ENCODE assay signal across 13 mouse cellular contexts in the genomic region with DNA sequence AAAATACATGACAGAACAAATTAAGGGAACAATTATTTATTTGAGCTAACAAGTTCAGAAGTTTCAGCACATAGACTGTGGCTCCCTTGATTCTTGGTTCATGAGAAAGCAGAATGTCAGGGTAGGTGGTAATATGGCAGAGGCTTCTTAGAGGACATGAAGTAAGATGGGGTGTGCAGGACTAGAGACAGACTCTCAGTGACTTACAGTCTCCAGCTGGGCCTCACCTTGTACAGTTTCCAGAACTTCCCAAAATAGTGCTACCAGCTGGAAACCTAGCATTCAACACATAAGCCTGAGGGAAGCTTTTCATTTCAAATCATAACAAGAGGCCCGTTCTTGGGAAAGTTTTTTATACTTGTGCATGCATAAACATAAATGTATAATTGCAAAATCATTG.
"Had no signal": no experiment of that assay in that cellular context is flagged by ENCODE, and none has a peak within 500 bp of the region (broad histone marks: within the 10 kb centered on the region; RNA-seq: fewer than 3 reads in every experiment).

No protein-coding gene starts in this region.

- H3K27me3 ChIP-seq: liver, embryonic 13.5 days; midbrain, embryonic 13.5 days had no signal

- H3K36me3 ChIP-seq: liver, embryonic 13.5 days; midbrain, embryonic 13.5 days had no signal

- H3K4me3 ChIP-seq: layer of hippocampus, adult 2 months; liver, embryonic 13.5 days; midbrain, embryonic 13.5 days had no signal

- H3K4me1 ChIP-seq: liver, embryonic 13.5 days; midbrain, embryonic 13.5 days had no signal

- H3K27ac ChIP-seq: kidney, postnatal 0 days; layer of hippocampus, adult 2 months; liver, embryonic 13.5 days; macrophage; midbrain, embryonic 13.5 days; stomach, postnatal 0 days had no signal

- H3K9me3 ChIP-seq: liver, embryonic 13.5 days; midbrain, embryonic 13.5 days had no signal

- ATAC-seq: intestine, postnatal 0 days; midbrain, embryonic 13.5 days had no signal

- H3K4me2 ChIP-seq: liver, embryonic 13.5 days; midbrain, embryonic 13.5 days had no signal

- DNase-seq: kidney, adult 2 months; kidney, postnatal 25 days; layer of hippocampus, adult 9-11 months; liver, embryonic 13.5 days; right cerebral cortex, postnatal 14 days; right cerebral cortex, postnatal 4 days; thymus, postnatal 36 days had no signal

- H3K9ac ChIP-seq: liver, embryonic 13.5 days; midbrain, embryonic 13.5 days had no signal
